Mouse (Mus musculus) thymus, adult 2 months (tissue): ENCODE data around the gene Cyp4v3. TPM values are rescaled to one million over a fixed set of nuclear protein-coding genes. Genes with fewer than 3 reads are reported as not detected.

Source experiments
- DNase-seq: peaks from one replicate; pipeline ENCODE4 v3.0.0; 2021
- H3K27ac ChIP-seq: fragments of 200-500 bp; 2 replicates; pipeline ENCODE4 v1.5.1; 2012; ENCODE audit warnings: low read length, control low read depth; ENCODE audit not compliant: control insufficient read depth, insufficient read depth
- H3K27me3 ChIP-seq: fragments of 200-500 bp; 2 replicates; pipeline ENCODE4 v1.6.1; 2012; ENCODE audit warnings: mild to moderate bottlenecking, low read length, moderate library complexity, mixed read lengths; ENCODE audit not compliant: control insufficient read depth, insufficient read depth
- H3K36me3 ChIP-seq: fragments of 200-500 bp; 2 replicates; pipeline ENCODE4 v1.6.1; 2012; ENCODE audit warnings: mild to moderate bottlenecking, low read length, moderate library complexity; ENCODE audit not compliant: control insufficient read depth, insufficient read depth
- H3K4me1 ChIP-seq: fragments of 200-500 bp; replicated peaks from 2 replicates; pipeline ENCODE4 v1.6.1; 2012; ENCODE audit warnings: low read length; ENCODE audit not compliant: control insufficient read depth, insufficient read depth
- H3K4me3 ChIP-seq: fragments of 200-500 bp; 2 replicates; pipeline ENCODE4 v1.5.1; 2012; ENCODE audit warnings: mild to moderate bottlenecking, low read length, control low read depth, moderate library complexity; ENCODE audit not compliant: control insufficient read depth, insufficient read depth
- CTCF ChIP-seq: fragments of 200-500 bp; IDR thresholded peaks from 2 replicates; pipeline ENCODE4 v1.5.1; 2012; ENCODE audit warnings: mild to moderate bottlenecking, control low read depth, low read length, moderate library complexity, borderline replicate concordance; ENCODE audit not compliant: control insufficient read depth, poor library complexity, insufficient read depth; ENCODE audit errors: extremely low read depth
- POLR2A ChIP-seq: fragments of 200-500 bp; IDR thresholded peaks from 2 replicates; pipeline ENCODE4 v1.6.1; 2012; ENCODE audit warnings: mild to moderate bottlenecking, low read length, control low read depth, moderate library complexity; ENCODE audit not compliant: control insufficient read depth, poor library complexity, insufficient read depth; ENCODE audit errors: extremely low read depth
- WGBS: fragments of 180-500 bp; shearing (Covaris S2); methylation state at CpG from one replicate; pipeline ENCODE4 v1.1.7; 2018; 5-methylcytosine and 5-hydroxymethylcytosine counted together
- polyA plus RNA-seq: library from polyadenylated mRNA; depleted of rRNA; stranded (reverse); fragments of >200 nt; gene quantifications from 2 replicates; pipeline ENCODE4 v1.2.3, GENCODE M21; 2012

Cyp4v3 gene
- polyA plus RNA-seq, 1 experiment, result 1.9 TPM

DNA sequence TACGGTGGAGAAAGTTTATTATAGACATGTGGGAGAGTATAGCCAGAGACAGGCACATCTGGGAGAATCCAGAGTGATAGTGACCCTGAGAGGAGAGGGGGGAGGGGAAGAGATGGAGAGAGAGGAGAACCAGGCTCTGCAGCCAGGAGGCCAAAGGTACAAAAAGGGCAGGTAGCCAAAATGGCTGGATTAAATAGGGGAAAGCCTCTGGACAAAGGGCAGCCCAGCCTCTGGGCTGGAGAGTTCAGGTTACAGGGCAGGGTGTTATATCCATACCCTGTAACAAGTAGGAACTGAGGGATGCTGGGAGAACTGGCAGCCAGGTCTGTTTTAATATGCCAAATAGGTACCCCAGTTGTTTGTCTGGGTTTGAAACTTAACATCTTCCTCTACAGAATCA is 30.2 kb upstream of the Cyp4v3 start:
- WGBS, result 98% methylated on average over 1 of the region's 1 CpGs
- H3K4me1 ChIP-seq, result no peaks in the 10 kb centered on the region
- H3K27me3 ChIP-seq, result no peaks in the 10 kb centered on the region
- DNase-seq, result no peak
- no peak overlapping the region for H3K4me3 ChIP-seq
- no peaks in the 10 kb centered on the region for H3K36me3 ChIP-seq
- H3K27ac ChIP-seq, result no peak overlapping the region
- TF ChIP-seq CTCF, result no peak
- no peak for TF ChIP-seq POLR2A

GRCm38 (mm10) chr8:45362323-45362722 is 29.3 kb upstream of the Cyp4v3 start:
- no peak overlapping the region for H3K4me3 ChIP-seq
- no peaks in the 10 kb centered on the region for H3K27me3 ChIP-seq
- H3K27ac ChIP-seq, result no peak overlapping the region
- 65% methylated on average over 6 of the region's 6 CpGs for WGBS
- H3K36me3 ChIP-seq, result no peaks in the 10 kb centered on the region
- H3K4me1 ChIP-seq, result no peaks in the 10 kb centered on the region
- DNase-seq, result no peak
- no peak for TF ChIP-seq CTCF
- TF ChIP-seq POLR2A, result no peak

- WGBS, result 84% methylated on average over 6 of the region's 6 CpGs
- H3K36me3 ChIP-seq, result no peaks in the 10 kb centered on the region
- H3K27ac ChIP-seq, result no peak overlapping the region
- H3K27me3 ChIP-seq, result no peaks in the 10 kb centered on the region
- no peak for DNase-seq
- no peaks in the 10 kb centered on the region for H3K4me1 ChIP-seq
- no peak overlapping the region for H3K4me3 ChIP-seq
- TF ChIP-seq POLR2A, result no peak
- no peak for TF ChIP-seq CTCF
Measured at GRCm38 (mm10) chr8:45359091-45359605, 26.1 kb upstream of the Cyp4v3 start.

- Histone ChIP-seq H3K36me3 (no peaks in the 10 kb centered on the region), H3K27me3 (no peaks in the 10 kb centered on the region), H3K4me3 (0 out of 2 replicates have a peak overlapping the region, but pooled peaks have one; percentile 8), H3K4me1 (no peaks in the 10 kb centered on the region), H3K27ac (no peak overlapping the region)
- WGBS, result 15% methylated on average over 49 of the region's 49 CpGs
- no peak for DNase-seq
- TF ChIP-seq POLR2A, result no peak
Measured at GRCm38 (mm10) chr8:45358132-45358918, 25.3 kb upstream of the Cyp4v3 start.

DNA sequence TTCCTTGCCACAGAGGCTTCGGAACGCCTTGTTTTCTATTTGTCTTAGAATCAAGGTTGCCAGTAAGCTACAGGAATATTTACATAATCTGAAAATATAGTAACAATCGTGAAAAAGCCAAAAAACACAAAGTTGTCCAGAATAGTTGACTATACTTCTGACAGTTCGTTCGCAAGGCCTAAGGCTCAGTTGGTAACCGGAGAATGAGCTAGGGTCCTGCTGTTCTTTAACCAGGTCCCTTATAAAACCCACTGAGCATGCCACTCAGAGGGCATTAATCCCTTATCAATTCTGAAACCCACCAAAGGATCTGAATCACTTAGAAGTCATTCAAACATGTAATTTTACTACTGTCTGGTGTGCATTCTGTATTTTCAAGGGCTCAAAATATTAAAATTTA is 22.8 kb upstream of the Cyp4v3 start:
- H3K4me1 ChIP-seq, result no peaks in the 10 kb centered on the region
- no peak for TF ChIP-seq CTCF
- TF ChIP-seq POLR2A, result no peak
- WGBS, result 96% methylated on average over 6 of the region's 6 CpGs
- no peaks in the 10 kb centered on the region for H3K36me3 ChIP-seq
- no peak overlapping the region for H3K27ac ChIP-seq
- no peaks in the 10 kb centered on the region for H3K27me3 ChIP-seq
- DNase-seq, result no peak
- no peak overlapping the region for H3K4me3 ChIP-seq

DNA sequence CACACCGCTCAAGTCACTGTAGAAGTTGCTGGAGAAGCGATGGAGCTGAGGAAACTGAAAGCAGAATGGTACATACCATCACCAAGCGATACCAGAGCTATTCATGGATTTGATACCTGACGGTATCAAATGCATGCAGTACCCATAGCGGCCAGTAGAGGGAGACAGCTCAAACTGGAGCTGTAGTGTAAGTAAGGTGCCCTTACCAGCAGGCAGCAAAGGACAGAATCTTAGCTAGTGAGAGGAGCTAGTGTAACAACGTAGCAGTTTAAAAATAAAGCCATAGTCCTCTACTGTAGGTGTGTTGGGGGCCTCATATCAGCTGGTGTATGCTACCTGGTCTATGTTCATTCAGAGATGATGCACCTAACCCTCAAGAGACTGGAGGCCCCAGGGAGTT is 12.0 kb upstream of the Cyp4v3 start:
- H3K27me3 ChIP-seq, result no peaks in the 10 kb centered on the region
- no peak overlapping the region for H3K27ac ChIP-seq
- H3K4me1 ChIP-seq, result no peaks in the 10 kb centered on the region
- TF ChIP-seq CTCF, result no peak
- TF ChIP-seq POLR2A, result no peak
- H3K4me3 ChIP-seq, result no peak overlapping the region
- WGBS, result 12% methylated on average over 6 of the region's 6 CpGs
- DNase-seq, result peak; percentile 54
- H3K36me3 ChIP-seq, result no peaks in the 10 kb centered on the region
